Mouse (Mus musculus) lung, adult 2 months (tissue): ENCODE results near the gene Gss. TPM values are rescaled to one million over a fixed set of nuclear protein-coding genes. Genes with fewer than 3 reads are reported as not detected.

Experiments
- DNase-seq: peaks from one replicate; pipeline ENCODE4 v3.0.0; 2022
- H3K4me1 ChIP-seq: fragments of 200-500 bp; 2 replicates; pipeline ENCODE4 v1.6.1; 2011; ENCODE audit warnings: low read length; ENCODE audit not compliant: control insufficient read depth, insufficient read depth
- H3K4me3 ChIP-seq: fragments of 200-500 bp; replicated peaks from 2 replicates; pipeline ENCODE3; 2011; ENCODE audit warnings: low read depth, mild to moderate bottlenecking, control low read depth, low read length; ENCODE audit errors: extremely low read depth
- CTCF ChIP-seq: fragments of 200-500 bp; IDR thresholded peaks from 2 replicates; pipeline ENCODE4 v1.5.1; 2011; ENCODE audit warnings: mild to moderate bottlenecking, low read length, control low read depth; ENCODE audit not compliant: insufficient read depth
- POLR2A ChIP-seq: fragments of 200-500 bp; IDR thresholded peaks from 2 replicates; pipeline ENCODE4 v1.6.1; 2011; ENCODE audit warnings: low read depth, mild to moderate bottlenecking, control low read depth, low read length, borderline replicate concordance; ENCODE audit errors: extremely low read depth
- WGBS: fragments of 180-500 bp; shearing (Covaris S2); methylation state at CpG from one replicate; pipeline ENCODE4 v1.1.7; 2018; 5-methylcytosine and 5-hydroxymethylcytosine counted together
- polyA plus RNA-seq: library from polyadenylated mRNA; depleted of rRNA; stranded (reverse); fragments of >200 nt; gene quantifications from 2 replicates; pipeline ENCODE4 v1.2.3, GENCODE M21; 2012; rRNA removed

Gss gene
- 32.7 and 35.4 TPM in 2 replicates for polyA plus RNA-seq

- TF ChIP-seq CTCF: no peak
- TF ChIP-seq POLR2A: no peak
- DNase-seq: peak; percentile 100
- Histone ChIP-seq H3K4me1 (peaks cover 6% of the 10 kb centered on the region), H3K4me3 (peak within 1 kb of the TSS; percentile 71)
- under 1% methylated on average over 53 of the region's 53 CpGs for WGBS
Measured at GRCm38 (mm10) chr2:155592137-155592853, at the start of gene Gss. TSS of gene Gss (minus strand) at chr2:155592810.

GRCm38 (mm10) chr2:155641540-155642472, 49.2 kb upstream of the Gss start:
- DNase-seq: no peak
- Histone ChIP-seq H3K4me3 (no peak overlapping the region), H3K4me1 (no peaks in the 10 kb centered on the region; the same call in 1 of the 2 replicates)
- 81% methylated on average over 18 of the region's 18 CpGs for WGBS
- no peak for TF ChIP-seq POLR2A
- TF ChIP-seq CTCF: no peak

GRCm38 (mm10) chr2:155640656-155641055, 48.0 kb upstream of the Gss start:
- Histone ChIP-seq H3K4me3 (no peak overlapping the region), H3K4me1 (no peaks in the 10 kb centered on the region)
- no peak for DNase-seq
- 88% methylated on average over 6 of the region's 6 CpGs for WGBS
- TF ChIP-seq POLR2A: no peak
- TF ChIP-seq CTCF: no peak

- no peak for TF ChIP-seq CTCF
- no peak for TF ChIP-seq POLR2A
- no peak overlapping the region for H3K4me3 ChIP-seq
- peaks cover 3% of the 10 kb centered on the region for H3K4me1 ChIP-seq
- no peak for DNase-seq
- 77% methylated on average over 4 of the region's 4 CpGs for WGBS
Measured at GRCm38 (mm10) chr2:155637411-155637810, 44.8 kb upstream of the Gss start.

- DNase-seq: no peak
- H3K4me1 ChIP-seq: peaks cover 3% of the 10 kb centered on the region
- no peak for TF ChIP-seq POLR2A
- TF ChIP-seq CTCF: no peak
- H3K4me3 ChIP-seq: no peak overlapping the region
Measured at GRCm38 (mm10) chr2:155636881-155637280, 44.3 kb upstream of the Gss start.

GRCm38 (mm10) chr2:155635961-155636360, 43.4 kb upstream of the Gss start:
- Histone ChIP-seq H3K4me1 (peaks cover 3% of the 10 kb centered on the region), H3K4me3 (no peak overlapping the region)
- WGBS: 93% methylated on average over 8 of the region's 8 CpGs
- no peak for DNase-seq
- TF ChIP-seq POLR2A (no peak), CTCF (no peak)

GRCm38 (mm10) chr2:155634562-155634961, 42.0 kb upstream of the Gss start:
- no peak for TF ChIP-seq POLR2A
- no peak for TF ChIP-seq CTCF

GRCm38 (mm10) chr2:155633731-155634130, 41.1 kb upstream of the Gss start:
- Histone ChIP-seq H3K4me3 (no peak overlapping the region), H3K4me1 (peaks cover 6% of the 10 kb centered on the region)
- no peak for TF ChIP-seq POLR2A
- no peak for TF ChIP-seq CTCF
- 92% methylated on average over 9 of the region's 9 CpGs for WGBS
- DNase-seq: no peak

More at GRCm38 (mm10) chr2:155634562-155634961, 42.0 kb upstream of the Gss start:
- Histone ChIP-seq H3K4me3 (no peak overlapping the region), H3K4me1 (peaks cover 3% of the 10 kb centered on the region)
- 93% methylated on average over 8 of the region's 8 CpGs for WGBS
- DNase-seq: no peak

GRCm38 (mm10) chr2:155633121-155633520, 40.5 kb upstream of the Gss start:
- TF ChIP-seq CTCF (no peak), POLR2A (no peak)
- Histone ChIP-seq H3K4me1 (peaks cover 6% of the 10 kb centered on the region), H3K4me3 (no peak overlapping the region)
- DNase-seq: peak; percentile 59
- 62% methylated on average over 19 of the region's 19 CpGs for WGBS
